Mouse (Mus musculus) Patski (cell line): Measurements from ENCODE around the gene Itgb4. TPM values are rescaled to one million over a fixed set of nuclear protein-coding genes. Genes with fewer than 3 reads are reported as not detected.
A peak's percentile ranks its signal among the peaks of the same experiment; 100 is the strongest.
"Not testable (repeated sequence)": the region's sequence is repeated elsewhere in the genome, so short reads cannot be mapped to it uniquely, and the experiment has no call there.

Experiments used
- ATAC-seq: fragments of 100-300 bp; one replicate; pipeline ENCODE4 v1.8.0; 2021
- CTCF ChIA-PET: fragments of 350-600 bp; sonication (Branson Sonifier 250); formaldehyde crosslinking; loops from one replicate; lab custom pipeline; 2022; ENCODE audit warnings: inconsistent platforms; lab: Charles Lee
- POLR2A ChIA-PET: fragments of 350-600 bp; sonication (Branson Sonifier 250); formaldehyde crosslinking; loops from one replicate; lab custom pipeline; 2022; ENCODE audit warnings: antibody characterized with exemption, inconsistent platforms; lab: Charles Lee
- DNase-seq: peaks from one replicate; pipeline ENCODE4 v3.0.0-alpha.2; 2011; ENCODE audit warnings: low read depth, low spot score
- H3K27me3 ChIP-seq: fragments of 371-371 bp; one replicate; pipeline ENCODE4 v1.5.1; 2021
- CTCF ChIP-seq: fragments of 100-300 bp; IDR thresholded peaks from one replicate; pipeline ENCODE4 v1.5.1; 2021
- in situ Hi-C: fragments of 300-500 bp; cut with MboI; formaldehyde crosslinking; loops from 3 replicates; pipeline ENCODE4 v1.11.1; 2018; ENCODE audit warnings: low pct_unique_long_range_greater_than_20kb, mixed read lengths
- polyA plus RNA-seq: library from polyadenylated mRNA; unstranded; gene quantifications from one replicate; pipeline ENCODE4 v1.2.3, GENCODE M21; 2021

Itgb4 gene
- polyA plus RNA-seq, 1 experiment from 2014 or later, result 0.06 TPM

DNA sequence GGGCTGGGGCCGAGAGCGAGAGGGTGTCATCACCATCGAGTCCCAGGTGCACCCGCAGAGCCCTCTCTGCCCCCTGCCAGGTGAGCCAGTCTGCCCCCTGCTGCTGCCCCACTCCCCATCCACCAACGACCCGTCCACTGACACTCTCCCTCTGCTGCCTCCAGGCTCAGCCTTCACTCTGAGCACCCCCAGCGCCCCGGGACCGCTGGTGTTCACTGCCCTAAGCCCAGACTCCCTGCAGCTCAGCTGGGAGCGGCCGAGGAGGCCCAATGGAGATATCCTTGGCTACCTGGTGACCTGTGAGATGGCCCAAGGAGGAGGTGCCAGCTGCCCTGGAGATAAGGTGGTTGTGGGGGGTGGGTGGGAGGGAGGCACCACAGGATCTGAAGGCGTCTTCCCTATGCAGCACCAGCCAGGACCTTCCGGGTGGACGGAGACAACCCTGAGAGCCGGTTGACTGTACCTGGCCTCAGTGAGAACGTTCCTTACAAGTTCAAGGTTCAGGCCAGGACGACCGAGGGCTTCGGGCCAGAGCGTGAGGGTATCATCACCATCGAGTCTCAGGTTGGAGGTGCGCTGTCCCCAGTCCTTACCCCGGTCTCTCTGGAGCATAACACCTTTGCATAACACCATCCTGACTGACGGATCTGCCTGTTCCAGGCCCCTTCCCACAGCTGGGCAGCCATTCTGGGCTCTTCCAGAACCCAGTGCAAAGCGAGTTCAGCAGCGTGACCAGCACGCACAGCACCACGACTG is 32.8 kb downstream of the Itgb4 start:
- DNase-seq, result no peak
- TF ChIP-seq CTCF, result no peak
- in situ Hi-C loops, result no loop called here
- ChIA-PET POLR2A (no interaction called here), CTCF (no interaction called here)
- no peaks in the 10 kb centered on the region for H3K27me3 ChIP-seq
- no peak for ATAC-seq

DNA sequence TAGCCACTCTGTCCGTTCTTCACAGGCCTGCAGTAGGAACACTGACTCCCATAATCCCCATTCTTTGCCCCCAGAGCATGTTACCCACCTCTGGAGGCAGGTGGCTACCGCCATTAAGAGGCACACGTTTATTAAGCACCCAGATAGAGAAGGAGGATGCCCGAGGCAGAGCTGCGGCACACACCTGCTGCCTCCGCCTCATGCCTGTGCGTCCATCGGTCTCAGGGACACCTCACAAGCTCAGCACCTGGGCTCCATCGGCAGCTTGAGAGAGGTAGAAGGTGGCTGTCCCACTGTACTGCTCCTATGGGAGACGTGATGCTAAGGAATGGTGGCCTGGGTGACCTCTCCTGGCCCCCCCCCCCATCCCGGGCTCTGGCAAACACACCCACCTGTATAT is 33.9 kb downstream of the Itgb4 start:
- ATAC-seq (no peak), DNase-seq (no peak)
- no peaks in the 10 kb centered on the region for H3K27me3 ChIP-seq
- in situ Hi-C loops, result no loop called here
- TF ChIP-seq CTCF, result no peak
- CTCF ChIA-PET, result no interaction called here
- POLR2A ChIA-PET, result interaction anchor here (0.6 kb wide), 2 partner anchors 12 to 20 kb away, joined by 3 to 9 read pairs; no protein-coding TSS in a partner anchor

GRCm38 (mm10) chr11:116008832-116009375 is 34.4 kb downstream of the Itgb4 start:
- ChIA-PET POLR2A (interaction anchor here (0.6 kb wide), 2 partner anchors 12 to 21 kb away, joined by 3 to 9 read pairs; no protein-coding TSS in a partner anchor), CTCF (no interaction called here)
- in situ Hi-C loops, result no loop called here
- ATAC-seq (no peak), DNase-seq (no peak)
- H3K27me3 ChIP-seq, result no peaks in the 10 kb centered on the region
- no peak for TF ChIP-seq CTCF

DNA sequence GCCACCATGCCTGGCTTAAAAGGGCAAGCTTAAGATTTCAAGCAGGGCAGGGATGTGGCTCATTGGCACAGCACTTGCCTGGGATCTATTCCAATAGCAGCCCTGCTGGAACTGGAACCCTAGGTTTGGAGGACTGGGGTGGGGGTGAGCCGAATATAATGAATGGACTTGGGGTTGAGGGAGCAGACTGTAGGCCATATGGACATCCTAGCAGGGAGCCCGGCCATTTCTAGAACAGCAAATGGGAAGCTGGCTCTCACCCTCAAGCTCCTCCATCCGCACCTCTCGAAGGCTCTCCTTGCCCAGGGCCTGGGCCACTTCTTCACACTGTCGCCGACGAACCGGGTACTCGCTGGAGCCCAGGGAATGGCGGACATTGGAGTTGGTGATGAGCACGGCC is 35.2 kb downstream of the Itgb4 start:
- no peaks in the 10 kb centered on the region for H3K27me3 ChIP-seq
- CTCF ChIA-PET, result no interaction called here
- DNase-seq, result no peak
- in situ Hi-C loops, result no loop called here
- no peak for ATAC-seq
- POLR2A ChIA-PET, result no interaction called here
- no peak for TF ChIP-seq CTCF

DNA sequence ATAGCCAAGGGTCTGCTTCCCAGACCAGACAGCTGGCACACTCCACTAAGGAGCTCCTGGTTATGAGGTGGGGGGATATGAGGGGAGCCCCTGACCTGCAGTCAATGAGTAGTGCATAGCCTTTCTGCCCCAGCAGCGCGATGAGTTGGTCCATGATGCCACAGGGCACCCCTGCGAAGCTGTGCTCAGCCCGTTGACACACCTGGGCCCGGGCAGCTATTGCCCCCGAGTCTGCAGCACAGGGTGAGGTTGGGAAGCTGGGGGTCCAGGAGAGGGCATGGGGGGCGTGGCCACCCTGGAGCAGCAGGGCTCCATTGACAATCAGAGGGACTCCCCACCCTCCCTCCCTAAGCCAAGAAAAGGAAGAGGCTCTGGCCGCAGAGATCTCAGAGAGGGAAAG is 35.6 kb downstream of the Itgb4 start:
- CTCF ChIA-PET, result no interaction called here
- DNase-seq (no peak), ATAC-seq (no peak)
- POLR2A ChIA-PET, result no interaction called here
- in situ Hi-C loops, result no loop called here
- H3K27me3 ChIP-seq, result no peaks in the 10 kb centered on the region
- TF ChIP-seq CTCF, result no peak

- POLR2A ChIA-PET, result interaction anchor here (0.7 kb wide), 1 partner anchor 74 kb away, joined by 3 read pairs; no protein-coding TSS in a partner anchor
- in situ Hi-C loops, result no loop called here
Measured at GRCm38 (mm10) chr11:116010948-116011347, 36.4 kb downstream of the Itgb4 start.

GRCm38 (mm10) chr11:116011529-116012261 is 37.2 kb downstream of the Itgb4 start:
- ATAC-seq, result no peak
- in situ Hi-C loops, result no loop called here
- POLR2A ChIA-PET, result no interaction called here

More at GRCm38 (mm10) chr11:116010948-116011347, 36.4 kb downstream of the Itgb4 start:
- CTCF ChIA-PET, result no interaction called here
- no peak for TF ChIP-seq CTCF
- ATAC-seq, result no peak
- no peaks in the 10 kb centered on the region for H3K27me3 ChIP-seq
- DNase-seq, result no peak

GRCm38 (mm10) chr11:116012262-116012947 is 37.9 kb downstream of the Itgb4 start, which contains the start of gene Galk1:
Gene Galk1, minus strand, starts transcription at chr11:116012719.
- in situ Hi-C loops, result no loop called here
- POLR2A ChIA-PET, result interaction anchor here (0.6 to 1.0 kb wide), 2 partner anchors 73 to 171 kb away, joined by 3 read pairs; no protein-coding TSS in a partner anchor
- CTCF ChIA-PET, result interaction anchor here (0.9 to 1.2 kb wide), 3 partner anchors 8 to 69 kb away, joined by 3 to 5 read pairs (median 3); no protein-coding TSS in a partner anchor
- no peaks in the 10 kb centered on the region for H3K27me3 ChIP-seq
- ATAC-seq (peak; percentile 67), DNase-seq (no peak)
- no peak for TF ChIP-seq CTCF

More at GRCm38 (mm10) chr11:116011529-116012261, 37.2 kb downstream of the Itgb4 start:
- no peak for TF ChIP-seq CTCF
- CTCF ChIA-PET, result interaction anchor here (1.0 to 1.2 kb wide), 2 partner anchors 9 to 68 kb away, joined by 3 to 5 read pairs; no protein-coding TSS in a partner anchor
- DNase-seq, result no peak
- no peaks in the 10 kb centered on the region for H3K27me3 ChIP-seq

GRCm38 (mm10) chr11:116014821-116015220 is 40.3 kb downstream of the Itgb4 start:
- DNase-seq (no peak), ATAC-seq (no peak)
- POLR2A ChIA-PET, result no interaction called here
- in situ Hi-C loops, result no loop called here
- CTCF ChIA-PET, result interaction anchor here (0.8 kb wide), 1 partner anchor 75 kb away, joined by 3 read pairs; no protein-coding TSS in a partner anchor
- TF ChIP-seq CTCF, result no peak
- H3K27me3 ChIP-seq, result no peaks in the 10 kb centered on the region

DNA sequence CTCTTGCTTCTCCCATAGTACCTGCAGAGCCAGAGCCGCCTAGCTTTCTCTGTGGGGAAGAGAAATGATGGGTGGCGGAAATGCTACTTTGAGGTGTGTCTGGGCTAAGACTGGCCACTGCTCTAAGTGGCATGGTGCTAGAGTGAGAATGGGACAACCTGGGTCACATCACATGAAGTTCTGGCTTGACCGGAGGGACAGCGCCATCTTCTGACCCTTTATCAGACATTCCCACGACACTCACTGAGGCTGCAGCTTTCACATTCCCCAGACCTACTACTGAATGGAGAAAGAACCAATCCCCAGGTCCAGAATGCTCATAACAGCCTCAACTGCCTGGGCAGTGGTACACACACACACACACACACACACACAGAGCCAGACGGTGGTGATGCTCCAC is 43.6 kb downstream of the Itgb4 start:
- POLR2A ChIA-PET, result no interaction called here
- TF ChIP-seq CTCF, result no peak
- ATAC-seq (no peak), DNase-seq (no peak)
- CTCF ChIA-PET, result no interaction called here
- no peaks in the 10 kb centered on the region for H3K27me3 ChIP-seq
- in situ Hi-C loops, result no loop called here

DNA sequence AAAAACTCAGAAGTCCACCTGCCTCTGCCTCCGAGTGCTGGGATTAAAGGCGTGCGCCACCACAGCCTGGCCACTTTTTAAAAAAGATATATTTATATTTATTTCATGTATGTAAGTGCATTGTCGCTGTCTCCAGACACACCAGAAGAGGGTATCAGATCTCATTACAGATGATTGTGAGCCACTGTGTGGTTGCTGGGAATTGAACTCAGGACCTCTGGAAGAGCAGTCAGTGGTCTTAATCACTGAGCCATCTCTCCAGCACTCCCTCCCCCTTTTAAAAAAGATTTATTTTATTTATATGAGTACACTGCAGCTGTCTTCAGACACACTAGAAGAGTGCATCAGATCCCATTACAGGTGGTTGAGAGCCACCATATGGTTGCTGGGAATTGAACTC is 44.4 kb downstream of the Itgb4 start:
- POLR2A ChIA-PET, DNase-seq, in situ Hi-C loops, H3K27me3 ChIP-seq, ATAC-seq, CTCF ChIA-PET: not testable (repeated sequence)
